Mouse (Mus musculus) retina, adult 2 months (tissue): ENCODE results near the gene Mrps9.
A peak's percentile ranks its signal among the peaks of the same experiment; 100 is the strongest.

ENCODE experiments used
- DNase-seq: peaks from one replicate; pipeline ENCODE4 v3.0.0-alpha.2; 2012; ENCODE audit warnings: low read depth, low spot score

The Mrps9 gene

GRCm38 (mm10) chr1:42906696-42907095, 55.7 kb downstream of the Mrps9 start:
- DNase-seq = no peak

GRCm38 (mm10) chr1:42907153-42907552, 56.1 kb downstream of the Mrps9 start:
- no peak for DNase-seq

GRCm38 (mm10) chr1:42915062-42915461, 64.0 kb downstream of the Mrps9 start:
- peak; percentile 26 for DNase-seq

- no peak for DNase-seq
Observed at GRCm38 (mm10) chr1:42916719-42917118, 65.7 kb downstream of the Mrps9 start.

- DNase-seq = no peak
Observed at GRCm38 (mm10) chr1:42917908-42918307, 66.9 kb downstream of the Mrps9 start.

- no peak for DNase-seq
Observed at GRCm38 (mm10) chr1:42923924-42924323, 72.9 kb downstream of the Mrps9 start.

GRCm38 (mm10) chr1:42933613-42934012, 82.6 kb downstream of the Mrps9 start:
- DNase-seq = no peak

- DNase-seq = no peak
Observed at GRCm38 (mm10) chr1:42948486-42948885, 97.5 kb downstream of the Mrps9 start.

GRCm38 (mm10) chr1:42952734-42953481, 101.9 kb downstream of the Mrps9 start, which contains the start of gene Gpr45:
TSS of gene Gpr45 (plus strand) at chr1:42952872.
- no peak for DNase-seq

- no peak for DNase-seq
Observed at GRCm38 (mm10) chr1:42953482-42953822, 102.4 kb downstream of the Mrps9 start.
